Mouse (Mus musculus): ENCODE results near the gene Efhd1. TPM values are rescaled to one million over a fixed set of nuclear protein-coding genes. Genes with fewer than 3 reads are reported as not detected.

Gene Efhd1
- polyA plus RNA-seq, 1 experiment = 0.49 TPM

DNA sequence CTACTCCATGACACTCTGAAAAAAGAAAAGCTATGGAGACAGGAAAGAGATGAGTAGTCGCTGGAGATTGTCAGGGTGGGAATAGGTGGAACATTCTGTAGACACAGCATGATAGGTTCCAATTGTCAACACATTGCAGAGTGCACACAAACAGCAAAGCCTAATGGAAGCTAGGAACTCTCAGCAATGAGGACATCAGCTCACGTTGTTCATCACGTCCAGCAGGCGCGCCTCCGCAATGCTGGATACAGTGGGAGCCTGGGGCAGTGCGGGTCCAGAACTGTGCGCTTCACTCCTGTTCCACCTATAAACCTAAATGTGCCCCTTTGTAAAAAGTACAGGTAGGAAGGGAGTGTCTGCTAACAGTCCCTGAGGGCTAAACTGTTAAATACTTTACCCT, 21.1 kb upstream of the Efhd1 start:
- Histone ChIP-seq H3K27ac (ENCODE audit: insufficient read depth, low read length) (no peak overlapping the region), H3K4me3 (ENCODE audit: insufficient read depth, low read length) (no peak overlapping the region), H3K4me1 (ENCODE audit: control insufficient read depth, insufficient read depth, low read length) (peaks cover 4% of the 10 kb centered on the region; the same call in 1 of the 2 replicates)
- no peak for TF ChIP-seq CTCF (IDR thresholded peaks at IDR 0.05; ENCODE audit: borderline replicate concordance, insufficient read depth, low read length)
- no peak for TF ChIP-seq POLR2A (IDR thresholded peaks at IDR 0.05; ENCODE audit: low read depth, low read length)

DNA sequence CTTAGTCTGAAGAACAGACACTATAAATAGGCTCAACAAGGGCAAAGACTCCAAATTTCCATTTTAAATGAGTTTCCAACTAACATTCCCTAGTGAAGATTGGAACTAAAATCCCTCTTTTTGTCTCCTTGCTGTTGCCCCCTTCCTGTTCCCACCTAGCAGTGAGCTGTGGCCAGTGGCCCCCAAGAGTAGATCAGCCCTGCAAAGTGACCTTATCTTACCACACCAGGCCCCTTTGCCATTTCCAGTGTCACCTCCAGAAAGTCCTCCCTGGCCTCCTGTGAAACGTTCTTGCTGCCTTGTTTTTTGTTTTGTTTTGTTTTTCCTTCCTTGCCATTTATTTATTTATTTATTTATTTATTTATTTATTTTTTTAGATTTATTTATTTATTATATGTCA, 18.7 kb upstream of the Efhd1 start:
- Histone ChIP-seq H3K27ac (ENCODE audit: insufficient read depth, low read length) (no peak overlapping the region), H3K4me3 (ENCODE audit: insufficient read depth, low read length) (no peak overlapping the region), H3K4me1 (ENCODE audit: control insufficient read depth, insufficient read depth, low read length) (no peaks in the 10 kb centered on the region)
- no peak for TF ChIP-seq CTCF (IDR thresholded peaks at IDR 0.05; ENCODE audit: borderline replicate concordance, insufficient read depth, low read length)
- no peak for TF ChIP-seq POLR2A (IDR thresholded peaks at IDR 0.05; ENCODE audit: low read depth, low read length)

DNA sequence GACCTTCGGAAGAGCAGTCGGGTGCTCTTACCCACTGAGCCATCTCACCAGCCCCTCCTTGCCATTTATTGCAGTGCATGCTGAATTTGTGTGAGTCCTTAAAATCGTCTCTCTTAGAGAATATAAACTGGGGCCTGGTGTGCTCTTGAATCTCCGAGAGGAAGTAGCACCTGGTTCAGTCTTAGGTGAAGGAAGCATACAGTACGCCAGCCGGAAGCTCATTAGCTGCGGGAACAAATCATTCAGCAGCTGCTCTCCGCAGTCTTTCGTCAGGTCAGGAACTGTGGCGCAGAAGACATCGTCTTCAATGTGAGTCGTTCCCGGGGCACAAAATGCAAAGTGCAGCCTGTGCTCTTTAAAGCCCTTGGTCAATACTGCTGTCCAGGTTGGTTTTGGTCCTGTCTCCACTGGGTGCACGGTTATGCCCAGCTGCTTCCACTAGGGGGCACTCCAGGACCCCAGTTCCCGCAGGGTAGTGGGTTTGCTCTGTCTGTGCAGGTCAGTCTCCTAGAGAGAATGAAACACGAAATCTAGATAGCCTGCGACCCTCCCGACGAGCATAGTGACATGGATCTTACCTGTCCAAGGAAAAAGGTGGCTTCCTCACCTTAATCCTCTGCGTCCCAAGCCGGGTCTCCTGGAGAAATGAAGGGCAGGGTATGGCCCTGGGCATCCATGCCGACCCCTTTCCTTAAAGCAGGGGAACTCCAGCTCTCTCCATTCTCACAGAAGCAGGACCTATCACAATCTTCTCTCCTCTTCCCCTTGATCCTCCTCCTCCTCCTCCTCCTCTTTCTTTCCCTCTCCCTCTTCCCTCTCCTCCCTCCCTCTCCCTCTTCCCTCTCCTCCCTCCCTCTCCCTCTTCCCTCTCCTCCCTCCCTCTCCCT, 18.0 kb upstream of the Efhd1 start:
- Histone ChIP-seq H3K4me3 (ENCODE audit: insufficient read depth, low read length) (no peak overlapping the region), H3K4me1 (ENCODE audit: control insufficient read depth, insufficient read depth, low read length) (no peaks in the 10 kb centered on the region), H3K27ac (ENCODE audit: insufficient read depth, low read length) (no peak overlapping the region)
- peak; percentile 83 for TF ChIP-seq CTCF (IDR thresholded peaks at IDR 0.05; ENCODE audit: borderline replicate concordance, insufficient read depth, low read length)
- TF ChIP-seq POLR2A (IDR thresholded peaks at IDR 0.05; ENCODE audit: low read depth, low read length) = no peak

DNA sequence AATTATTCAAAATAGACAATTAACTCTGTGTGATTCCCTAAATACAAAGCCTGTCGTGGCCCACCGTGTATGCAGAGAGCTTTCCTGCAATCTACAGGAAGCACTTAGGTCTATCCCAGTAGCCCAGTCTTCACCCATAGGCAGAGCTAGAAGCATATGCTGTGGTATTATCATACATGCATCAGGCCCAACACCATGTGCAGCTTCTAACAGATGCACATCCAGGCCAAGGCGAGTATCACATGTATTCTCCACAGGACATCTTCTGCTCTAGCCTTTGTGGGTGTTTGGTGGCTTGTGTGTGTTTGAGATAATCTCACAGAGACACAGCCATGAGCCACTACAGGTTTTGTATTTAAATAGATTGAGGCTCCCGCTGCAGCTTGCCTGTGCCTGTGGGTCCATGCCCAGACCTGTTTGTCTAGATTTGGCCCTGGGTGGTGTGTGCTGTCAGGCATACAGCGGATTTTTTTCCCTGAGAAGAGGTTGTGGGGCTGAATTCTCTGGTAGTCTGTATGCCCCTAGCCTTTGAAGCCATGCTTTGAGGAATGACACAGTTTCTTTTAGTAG, 12.0 kb upstream of the Efhd1 start:
- no peak overlapping the region for H3K27ac ChIP-seq (ENCODE audit: insufficient read depth, low read length)
- TF ChIP-seq POLR2A (IDR thresholded peaks at IDR 0.05; ENCODE audit: low read depth, low read length) = no peak
- H3K4me3 ChIP-seq (ENCODE audit: insufficient read depth, low read length) = no peak overlapping the region
- no peaks in the 10 kb centered on the region; the same call in 1 of the 2 replicates for H3K4me1 ChIP-seq (ENCODE audit: control insufficient read depth, insufficient read depth, low read length)

DNA sequence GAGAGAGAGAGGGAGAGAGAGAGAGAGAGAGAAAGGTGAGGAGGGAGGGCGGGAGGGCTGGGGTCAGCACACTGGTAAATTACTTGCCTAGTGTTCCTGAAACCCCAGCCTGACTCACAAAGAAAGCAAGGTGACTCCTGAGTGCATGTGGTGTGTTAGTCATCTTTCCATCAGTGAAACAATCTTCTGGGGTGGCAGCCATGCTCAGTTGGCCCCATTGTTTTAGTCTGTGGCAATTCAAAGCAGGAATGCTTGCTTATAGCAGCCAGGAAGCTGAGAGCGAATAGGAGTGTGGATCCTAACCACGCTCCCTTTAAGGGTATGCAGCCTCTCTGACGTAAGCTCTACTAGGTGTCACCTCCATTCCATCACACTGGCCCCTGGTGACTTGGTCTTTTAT, 9.0 kb upstream of the Efhd1 start:
- Histone ChIP-seq H3K27ac (ENCODE audit: insufficient read depth, low read length) (no peak overlapping the region), H3K4me1 (ENCODE audit: control insufficient read depth, insufficient read depth, low read length) (no peaks in the 10 kb centered on the region; the same call in 1 of the 2 replicates), H3K4me3 (ENCODE audit: insufficient read depth, low read length) (no peak overlapping the region)
- no peak for TF ChIP-seq CTCF (IDR thresholded peaks at IDR 0.05; ENCODE audit: borderline replicate concordance, insufficient read depth, low read length)
- no peak for TF ChIP-seq POLR2A (IDR thresholded peaks at IDR 0.05; ENCODE audit: low read depth, low read length)

DNA sequence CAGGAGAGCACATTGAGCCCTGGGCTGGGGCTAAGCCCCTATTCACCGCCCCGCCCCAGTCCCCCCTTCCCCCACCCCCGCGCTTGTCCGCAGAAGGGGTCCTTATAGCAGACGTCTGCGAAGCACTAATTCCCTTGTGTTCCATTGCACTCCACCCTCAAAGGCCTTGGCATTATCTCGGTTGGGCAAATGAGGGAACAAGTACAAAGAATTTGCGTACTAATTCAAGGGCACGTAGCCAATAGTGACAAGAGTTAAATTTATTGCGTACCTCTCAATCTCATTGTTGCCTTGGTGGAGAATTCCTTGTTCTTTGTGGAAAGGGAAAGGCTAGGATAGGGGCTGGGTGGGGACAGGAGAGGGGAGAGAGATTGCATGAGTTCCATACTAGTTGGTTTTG, 6.5 kb upstream of the Efhd1 start:
- Histone ChIP-seq H3K27ac (ENCODE audit: insufficient read depth, low read length) (no peak overlapping the region), H3K4me3 (ENCODE audit: insufficient read depth, low read length) (no peak overlapping the region), H3K4me1 (ENCODE audit: control insufficient read depth, insufficient read depth, low read length) (no peaks in the 10 kb centered on the region; the same call in 1 of the 2 replicates)
- no peak for TF ChIP-seq CTCF (IDR thresholded peaks at IDR 0.05; ENCODE audit: borderline replicate concordance, insufficient read depth, low read length)
- TF ChIP-seq POLR2A (IDR thresholded peaks at IDR 0.05; ENCODE audit: low read depth, low read length) = no peak

DNA sequence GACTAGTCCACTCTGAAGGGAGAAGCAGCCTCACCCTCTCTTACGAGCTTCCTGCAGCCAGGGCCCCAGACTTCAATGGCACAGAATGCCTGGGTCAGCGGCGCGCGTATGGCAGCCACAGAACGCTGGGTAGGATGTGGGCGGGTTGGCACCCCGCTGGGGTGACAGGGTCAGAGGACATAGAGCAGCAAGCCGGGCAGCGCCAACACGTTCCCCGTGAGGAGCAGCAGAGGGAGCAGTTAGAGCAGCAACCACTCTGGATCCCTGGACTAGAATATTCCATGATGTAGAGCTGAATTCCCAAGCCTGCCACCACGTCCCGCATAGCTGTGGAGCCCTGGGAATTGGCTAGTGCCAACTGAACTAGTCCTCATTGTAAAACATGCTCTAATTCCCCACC, 5.7 kb upstream of the Efhd1 start:
- H3K4me3 ChIP-seq (ENCODE audit: insufficient read depth, low read length) = no peak overlapping the region
- H3K27ac ChIP-seq (ENCODE audit: insufficient read depth, low read length) = no peak overlapping the region
- no peak for TF ChIP-seq CTCF (IDR thresholded peaks at IDR 0.05; ENCODE audit: borderline replicate concordance, insufficient read depth, low read length)
- no peak for TF ChIP-seq POLR2A (IDR thresholded peaks at IDR 0.05; ENCODE audit: low read depth, low read length)
- H3K4me1 ChIP-seq (ENCODE audit: control insufficient read depth, insufficient read depth, low read length) = no peaks in the 10 kb centered on the region; the same call in 1 of the 2 replicates

DNA sequence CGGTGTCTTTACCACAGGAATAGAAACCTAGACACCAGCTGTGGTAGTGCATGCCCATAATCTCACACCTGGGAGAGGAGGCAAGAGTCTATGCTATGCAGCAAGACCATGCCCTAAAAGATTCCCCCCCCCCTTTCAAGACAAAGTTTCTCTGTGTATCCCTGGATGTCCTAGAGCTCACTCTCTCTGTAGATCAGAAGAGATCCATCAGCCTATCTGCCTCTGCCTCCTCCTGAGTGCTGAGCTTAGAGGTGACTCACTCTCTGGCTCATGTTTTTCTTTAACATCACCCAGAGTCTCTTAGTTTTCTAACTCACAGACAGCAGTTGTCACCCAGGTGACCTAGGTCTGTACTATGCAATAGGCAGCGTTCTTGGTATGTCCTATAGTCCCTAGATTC, 4.8 kb upstream of the Efhd1 start:
- Histone ChIP-seq H3K27ac (ENCODE audit: insufficient read depth, low read length) (no peak overlapping the region), H3K4me1 (ENCODE audit: control insufficient read depth, insufficient read depth, low read length) (no peaks in the 10 kb centered on the region; the same call in 1 of the 2 replicates), H3K4me3 (ENCODE audit: insufficient read depth, low read length) (no peak overlapping the region)
- TF ChIP-seq POLR2A (IDR thresholded peaks at IDR 0.05; ENCODE audit: low read depth, low read length) = no peak

DNA sequence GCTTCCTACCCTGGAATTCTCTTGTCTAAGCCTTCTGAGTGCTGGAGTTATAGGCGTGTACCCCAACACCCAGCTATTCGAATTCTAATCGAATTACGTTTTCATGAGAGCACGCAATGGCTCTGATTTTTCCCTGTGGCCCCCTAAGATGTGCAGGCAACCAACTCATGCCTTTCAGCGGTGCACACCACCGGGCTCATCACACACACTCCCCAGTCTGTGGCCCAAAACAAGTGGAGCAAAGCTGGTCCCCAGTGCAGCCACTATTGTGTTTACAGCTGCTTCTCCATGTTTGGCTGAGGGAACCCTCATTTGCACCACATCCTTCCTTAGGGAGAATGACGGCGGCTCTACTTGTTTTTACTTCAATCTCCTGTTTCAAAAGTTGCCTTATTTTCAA, 906 bp upstream of the Efhd1 start:
- H3K4me3 ChIP-seq (ENCODE audit: insufficient read depth, low read length) = no peak overlapping the region
- H3K4me1 ChIP-seq (ENCODE audit: control insufficient read depth, insufficient read depth, low read length) = no peaks in the 10 kb centered on the region
- no peak overlapping the region for H3K27ac ChIP-seq (ENCODE audit: insufficient read depth, low read length)
- TF ChIP-seq POLR2A (IDR thresholded peaks at IDR 0.05; ENCODE audit: low read depth, low read length) (no peak), CTCF (IDR thresholded peaks at IDR 0.05; ENCODE audit: borderline replicate concordance, insufficient read depth, low read length) (no peak)

DNA sequence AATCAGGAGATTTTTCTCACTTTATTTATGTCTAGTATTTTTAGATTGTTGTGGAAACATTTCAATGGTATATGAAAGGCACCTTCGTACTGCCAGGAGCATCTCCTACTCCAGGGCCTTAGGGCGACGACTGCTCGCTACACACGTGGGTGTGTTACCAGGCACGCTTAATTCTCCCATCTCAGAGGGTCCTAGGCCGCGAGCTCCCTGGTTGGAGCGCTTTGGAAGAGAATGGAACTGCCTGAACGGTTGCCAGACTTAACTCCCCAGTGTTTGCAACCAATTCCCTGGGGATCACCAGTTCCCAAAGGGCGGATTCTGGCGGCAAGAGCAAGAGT, 398 bp upstream of the Efhd1 start:
- Histone ChIP-seq H3K4me1 (ENCODE audit: control insufficient read depth, insufficient read depth, low read length) (no peaks in the 10 kb centered on the region), H3K4me3 (ENCODE audit: insufficient read depth, low read length) (peak overlapping the region; percentile 22), H3K27ac (ENCODE audit: insufficient read depth, low read length) (no peak overlapping the region)
- TF ChIP-seq POLR2A (IDR thresholded peaks at IDR 0.05; ENCODE audit: low read depth, low read length) (no peak), CTCF (IDR thresholded peaks at IDR 0.05; ENCODE audit: borderline replicate concordance, insufficient read depth, low read length) (no peak)
